Mouse (Mus musculus) limb, embryonic 13.5 days (tissue): ENCODE data around the gene Wnt10a. TPM values are rescaled to one million over a fixed set of nuclear protein-coding genes. Genes with fewer than 3 reads are reported as not detected.
"Not testable (repeated sequence)": the region's sequence is repeated elsewhere in the genome, so short reads cannot be mapped to it uniquely, and the experiment has no call there.

Source experiments
- ATAC-seq: fragments of 200-750 bp; cut with Nextera tagmentation; 2 replicates; pipeline ENCODE4 v1.8.0; 2017; ENCODE audit warnings: low read depth, moderate number of reproducible peaks, moderate TSS enrichment; ENCODE audit not compliant: low FRiP score
- H3K27ac ChIP-seq: fragments of 300-500 bp; sonication (generic); 2 replicates; pipeline ENCODE4 v1.5.1; 2015; ENCODE audit warnings: inconsistent platforms, mild to moderate bottlenecking, moderate library complexity
- H3K27me3 ChIP-seq: fragments of 300-500 bp; sonication (generic); 2 replicates; pipeline ENCODE4 v1.6.1; 2015; ENCODE audit warnings: mild to moderate bottlenecking, inconsistent platforms
- H3K36me3 ChIP-seq: fragments of 300-500 bp; sonication (generic); 2 replicates; pipeline ENCODE4 v1.6.1; 2015; ENCODE audit warnings: inconsistent platforms, mild to moderate bottlenecking, moderate library complexity
- H3K4me1 ChIP-seq: fragments of 300-500 bp; sonication (generic); 2 replicates; pipeline ENCODE4 v1.6.1; 2015; ENCODE audit warnings: inconsistent platforms
- H3K4me2 ChIP-seq: fragments of 300-500 bp; sonication (generic); replicated peaks from 2 replicates; pipeline ENCODE4 v1.6.1; 2015; ENCODE audit warnings: inconsistent platforms, mild to moderate bottlenecking, moderate library complexity
- H3K4me3 ChIP-seq: fragments of 300-500 bp; sonication (generic); 2 replicates; pipeline ENCODE4 v1.5.1; 2015; ENCODE audit warnings: moderate library complexity, mild to moderate bottlenecking, inconsistent platforms
- H3K9ac ChIP-seq: fragments of 300-500 bp; sonication (generic); 2 replicates; pipeline ENCODE4 v1.6.1; 2015; ENCODE audit warnings: mild to moderate bottlenecking, inconsistent platforms
- H3K9me3 ChIP-seq: fragments of 300-500 bp; sonication (generic); 2 replicates; pipeline ENCODE4 v1.6.1; 2016; ENCODE audit warnings: inconsistent platforms
- WGBS: fragments of 180-500 bp; shearing (Covaris S2); methylation state at CpG from one replicate; pipeline ENCODE4 v1.1.7; 2015; 5-methylcytosine and 5-hydroxymethylcytosine counted together
- polyA plus RNA-seq: library from polyadenylated mRNA; unstranded; fragments of >200 nt; fragmentation: Nextera tagmentation; extraction: Ambion mirVana; gene quantifications from 2 replicates; pipeline ENCODE4 v1.2.1, GENCODE M21; 2015

Gene Wnt10a
- polyA plus RNA-seq, 1 experiment from 2014 or later = 3.9 TPM

- Histone ChIP-seq H3K36me3 (no peaks in the 10 kb centered on the region), H3K9ac (no peak overlapping the region), H3K4me1 (peaks cover 54% of the 10 kb centered on the region), H3K4me3 (no peak overlapping the region), H3K9me3 (no peaks in the 10 kb centered on the region), H3K27ac (no peak overlapping the region), H3K4me2 (no peak overlapping the region), H3K27me3 (peaks cover 88% of the 10 kb centered on the region)
- 13% methylated on average over 4 of the region's 4 CpGs for WGBS
- ATAC-seq = no peak
These were observed 14.1 kb downstream of the Wnt10a start for GRCm38 (mm10) chr1:74805340-74805835.

- Histone ChIP-seq H3K4me3 (peak overlapping the region; percentile 36; the same call in 1 of the 2 replicates), H3K9ac (no peak overlapping the region), H3K27ac (no peak overlapping the region), H3K4me2 (peak overlapping the region; percentile 67), H3K4me1 (peaks cover 49% of the 10 kb centered on the region), H3K27me3 (peaks cover 83% of the 10 kb centered on the region), H3K36me3 (no peaks in the 10 kb centered on the region), H3K9me3 (no peaks in the 10 kb centered on the region)
- ATAC-seq = no peak
- 5% methylated on average over 5 of the region's 5 CpGs for WGBS
These were observed 14.5 kb downstream of the Wnt10a start for GRCm38 (mm10) chr1:74805843-74806242.

GRCm38 (mm10) chr1:74806360-74807311 lies 15.3 kb downstream of the Wnt10a start:
- Histone ChIP-seq H3K27ac (0 out of 2 replicates have a peak overlapping the region, but pooled peaks have one; percentile 33), H3K9ac (peak overlapping the region; percentile 45), H3K4me1 (peaks cover 47% of the 10 kb centered on the region)

GRCm38 (mm10) chr1:74807551-74808071 lies 16.3 kb downstream of the Wnt10a start:
- peak; percentile 9; the same call in 1 of the 2 replicates for ATAC-seq
- H3K9ac ChIP-seq = peak overlapping the region; percentile 50; the same call in 1 of the 2 replicates
- H3K27ac ChIP-seq = no peak overlapping the region

More at GRCm38 (mm10) chr1:74806360-74807311, 15.3 kb downstream of the Wnt10a start:
- Histone ChIP-seq H3K36me3 (no peaks in the 10 kb centered on the region), H3K4me3 (peak overlapping the region; percentile 36), H3K9me3 (no peaks in the 10 kb centered on the region), H3K4me2 (peak overlapping the region; percentile 67), H3K27me3 (peaks cover 84% of the 10 kb centered on the region)
- peak; percentile 6; the same call in 1 of the 2 replicates for ATAC-seq
- under 1% methylated on average over 29 of the region's 38 CpGs for WGBS

GRCm38 (mm10) chr1:74808078-74808477 lies 16.8 kb downstream of the Wnt10a start:
- H3K27me3 ChIP-seq = peaks cover 69% of the 10 kb centered on the region
- 0% methylated on average over 16 of the region's 16 CpGs for WGBS
- no peaks in the 10 kb centered on the region for H3K36me3 ChIP-seq
- no peak overlapping the region for H3K27ac ChIP-seq
- H3K4me1 ChIP-seq = peaks cover 40% of the 10 kb centered on the region
- H3K4me3 ChIP-seq = peak overlapping the region; percentile 36
- H3K9me3 ChIP-seq = no peaks in the 10 kb centered on the region
- peak; percentile 82 for ATAC-seq
- peak overlapping the region; percentile 67 for H3K4me2 ChIP-seq
- H3K9ac ChIP-seq = peak overlapping the region; percentile 50

More at GRCm38 (mm10) chr1:74807551-74808071, 16.3 kb downstream of the Wnt10a start:
- no peaks in the 10 kb centered on the region for H3K36me3 ChIP-seq
- peak overlapping the region; percentile 67 for H3K4me2 ChIP-seq
- peak overlapping the region; percentile 36 for H3K4me3 ChIP-seq
- 3% methylated on average over 23 of the region's 23 CpGs for WGBS
- H3K9me3 ChIP-seq = no peaks in the 10 kb centered on the region
- H3K27me3 ChIP-seq = peaks cover 74% of the 10 kb centered on the region
- H3K4me1 ChIP-seq = peaks cover 45% of the 10 kb centered on the region

GRCm38 (mm10) chr1:74809007-74809406 lies 17.7 kb downstream of the Wnt10a start:
- no peaks in the 10 kb centered on the region for H3K36me3 ChIP-seq
- ATAC-seq = no peak
- no peak overlapping the region for H3K4me3 ChIP-seq
- H3K9me3 ChIP-seq = no peaks in the 10 kb centered on the region
- H3K4me2 ChIP-seq = no peak overlapping the region
- WGBS = 55% methylated on average over 10 of the region's 10 CpGs
- H3K27me3 ChIP-seq = peaks cover 68% of the 10 kb centered on the region
- H3K4me1 ChIP-seq = peaks cover 31% of the 10 kb centered on the region
- no peak overlapping the region for H3K9ac ChIP-seq
- H3K27ac ChIP-seq = no peak overlapping the region

- Histone ChIP-seq H3K4me3 (no peak overlapping the region), H3K9ac (no peak overlapping the region), H3K36me3 (no peaks in the 10 kb centered on the region), H3K27me3 (peaks cover 16% of the 10 kb centered on the region), H3K27ac (no peak overlapping the region), H3K4me2 (no peak overlapping the region), H3K9me3 (no peaks in the 10 kb centered on the region), H3K4me1 (peaks cover 11% of the 10 kb centered on the region)
- no peak for ATAC-seq
- 73% methylated on average over 9 of the region's 9 CpGs for WGBS
These were observed 23.8 kb downstream of the Wnt10a start for GRCm38 (mm10) chr1:74814931-74815647.

GRCm38 (mm10) chr1:74815965-74816364 lies 24.6 kb downstream of the Wnt10a start:
- not testable (repeated sequence) for H3K36me3 ChIP-seq, H3K4me3 ChIP-seq, H3K9me3 ChIP-seq, H3K4me2 ChIP-seq, ATAC-seq, H3K27ac ChIP-seq, H3K9ac ChIP-seq
- WGBS = 88% methylated on average over 6 of the region's 6 CpGs
- H3K4me1 ChIP-seq = peaks cover 11% of the 10 kb centered on the region
- peaks cover 14% of the 10 kb centered on the region for H3K27me3 ChIP-seq

- Histone ChIP-seq H3K9ac (peak overlapping the region; percentile 81), H3K36me3 (no peaks in the 10 kb centered on the region), H3K4me2 (peak overlapping the region; percentile 71), H3K4me3 (peak overlapping the region; percentile 71), H3K27ac (peak overlapping the region; percentile 91), H3K27me3 (peaks cover 8% of the 10 kb centered on the region; the same call in 1 of the 2 replicates), H3K9me3 (no peaks in the 10 kb centered on the region), H3K4me1 (peaks cover 11% of the 10 kb centered on the region)
- peak; percentile 87 for ATAC-seq
- 7% methylated on average over 38 of the region's 38 CpGs for WGBS
These were observed 25.4 kb downstream of the Wnt10a start for GRCm38 (mm10) chr1:74816612-74817199.

- Histone ChIP-seq H3K4me2 (peak overlapping the region; percentile 71), H3K4me1 (peaks cover 11% of the 10 kb centered on the region), H3K9ac (peak overlapping the region; percentile 81), H3K9me3 (no peaks in the 10 kb centered on the region), H3K27ac (peak overlapping the region; percentile 91), H3K4me3 (peak overlapping the region; percentile 71), H3K27me3 (peaks cover 8% of the 10 kb centered on the region; the same call in 1 of the 2 replicates), H3K36me3 (no peaks in the 10 kb centered on the region)
- ATAC-seq = no peak; the same call in 1 of the 2 replicates
- WGBS = 11% methylated on average over 14 of the region's 14 CpGs
These were observed 25.9 kb downstream of the Wnt10a start for GRCm38 (mm10) chr1:74817219-74817618.

GRCm38 (mm10) chr1:74818509-74818908 lies 27.2 kb downstream of the Wnt10a start:
- Histone ChIP-seq H3K4me1 (peaks cover 11% of the 10 kb centered on the region), H3K4me3 (no peak overlapping the region), H3K27me3 (peaks cover 3% of the 10 kb centered on the region; the same call in 1 of the 2 replicates), H3K36me3 (no peaks in the 10 kb centered on the region), H3K27ac (no peak overlapping the region), H3K9me3 (no peaks in the 10 kb centered on the region), H3K9ac (no peak overlapping the region), H3K4me2 (no peak overlapping the region)
- WGBS = 100% methylated on average over 1 of the region's 1 CpGs
- ATAC-seq = no peak
